Mouse (Mus musculus) embryonic facial prominence, embryonic 10.5 days (tissue): ENCODE measurements around the gene Tldc1. TPM values are rescaled to one million over a fixed set of nuclear protein-coding genes. Genes with fewer than 3 reads are reported as not detected.

Experiments used
- DNase-seq: peaks from one replicate; pipeline ENCODE4 v3.0.0-alpha.2; 2017; ENCODE audit warnings: low spot score
- H3K27ac ChIP-seq: fragments of 300-500 bp; sonication (generic); replicated peaks from 2 replicates; pipeline ENCODE4 v1.5.1; 2016; ENCODE audit warnings: mild to moderate bottlenecking
- H3K27me3 ChIP-seq: fragments of 300-500 bp; sonication (generic); replicated peaks from 2 replicates; pipeline ENCODE4 v1.6.1; 2016; ENCODE audit warnings: low read depth, mild to moderate bottlenecking; ENCODE audit not compliant: poor library complexity, severe bottlenecking
- H3K36me3 ChIP-seq: fragments of 300-500 bp; sonication (generic); replicated peaks from 2 replicates; pipeline ENCODE4 v1.6.1; 2016; ENCODE audit warnings: mild to moderate bottlenecking, moderate library complexity
- H3K4me1 ChIP-seq: fragments of 300-500 bp; sonication (generic); 2 replicates; pipeline ENCODE4 v1.6.1; 2016
- H3K4me3 ChIP-seq: fragments of 300-500 bp; sonication (generic); 2 replicates; pipeline ENCODE4 v1.5.1; 2016; ENCODE audit warnings: mild to moderate bottlenecking, moderate library complexity
- H3K9me3 ChIP-seq: fragments of 300-500 bp; sonication (generic); 2 replicates; pipeline ENCODE4 v1.6.1; 2016; ENCODE audit warnings: mild to moderate bottlenecking
- WGBS: fragments of 180-500 bp; shearing (Covaris S2); methylation state at CpG from one replicate; pipeline ENCODE4 v1.1.7; 2016; 5-methylcytosine and 5-hydroxymethylcytosine counted together
- polyA plus RNA-seq: library from polyadenylated mRNA; unstranded; fragments of >200 nt; fragmentation: Nextera tagmentation; extraction: Ambion mirVana; gene quantifications from 2 replicates; pipeline ENCODE4 v1.2.1, GENCODE M21; 2016

Gene Tldc1
- 12.8 and 14.5 TPM in 2 replicates for polyA plus RNA-seq

DNA sequence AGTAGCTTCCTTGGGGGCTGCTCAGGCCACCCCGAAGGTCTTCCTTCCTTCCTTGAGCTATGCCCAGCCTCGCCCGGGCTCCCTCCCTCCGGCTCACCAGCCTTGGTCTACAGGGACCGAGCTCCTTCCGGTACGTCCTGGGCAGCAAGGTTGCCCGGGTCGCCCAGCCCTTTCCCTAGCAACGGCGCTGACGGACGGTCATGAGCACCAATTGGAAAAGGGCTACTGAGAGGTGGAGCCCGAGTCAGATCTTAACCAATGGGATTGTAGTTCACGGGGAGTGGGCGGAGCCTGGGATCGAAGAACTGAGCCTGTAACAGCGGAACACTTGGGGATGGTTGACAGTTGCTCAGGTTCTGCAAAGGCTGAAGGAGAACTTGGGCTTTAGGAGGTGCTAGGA, at the start of gene Tldc1:
TSS of gene Tldc1 (minus strand) at position 154 of the 400 bp plus-strand sequence.
- DNase-seq = peak; percentile 99
- under 1% methylated on average over 18 of the region's 18 CpGs for WGBS
- no peaks in the 10 kb centered on the region for H3K27me3 ChIP-seq
- H3K9me3 ChIP-seq = no peaks in the 10 kb centered on the region
- H3K4me1 ChIP-seq = peaks cover 38% of the 10 kb centered on the region
- peak within 1 kb of the TSS; percentile 90 for H3K27ac ChIP-seq
- peak within 1 kb of the TSS; percentile 70 for H3K4me3 ChIP-seq
- no peaks in the 10 kb centered on the region for H3K36me3 ChIP-seq

DNA sequence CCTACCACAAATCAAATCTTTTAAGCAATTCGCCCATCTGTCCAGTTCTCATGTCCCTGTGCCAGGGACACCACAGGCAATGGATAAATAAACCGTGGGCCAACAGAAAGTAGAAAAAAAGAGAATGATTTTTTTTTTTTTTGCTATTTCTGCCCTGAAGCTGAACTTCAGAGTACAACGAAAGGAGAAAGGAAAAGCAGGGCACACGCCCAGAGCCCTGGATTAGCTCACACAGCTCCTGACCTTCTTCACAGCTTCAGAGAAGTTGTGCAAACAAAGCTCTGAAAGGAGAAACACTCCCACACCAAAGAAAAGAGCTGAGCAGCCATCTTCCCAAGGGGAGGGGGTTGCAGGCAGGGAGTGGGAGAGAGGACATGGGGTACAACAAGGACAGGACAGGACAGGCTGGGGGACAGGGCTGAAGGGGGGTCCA, 49.5 kb upstream of the Tldc1 start:
- H3K36me3 ChIP-seq = peaks cover 8% of the 10 kb centered on the region
- peaks cover 86% of the 10 kb centered on the region for H3K4me1 ChIP-seq
- peak overlapping the region; percentile 32 for H3K27ac ChIP-seq
- WGBS = 49% methylated on average over 4 of the region's 4 CpGs
- DNase-seq = no peak
- H3K4me3 ChIP-seq = no peak overlapping the region
- no peaks in the 10 kb centered on the region for H3K27me3 ChIP-seq
- H3K9me3 ChIP-seq = no peaks in the 10 kb centered on the region

DNA sequence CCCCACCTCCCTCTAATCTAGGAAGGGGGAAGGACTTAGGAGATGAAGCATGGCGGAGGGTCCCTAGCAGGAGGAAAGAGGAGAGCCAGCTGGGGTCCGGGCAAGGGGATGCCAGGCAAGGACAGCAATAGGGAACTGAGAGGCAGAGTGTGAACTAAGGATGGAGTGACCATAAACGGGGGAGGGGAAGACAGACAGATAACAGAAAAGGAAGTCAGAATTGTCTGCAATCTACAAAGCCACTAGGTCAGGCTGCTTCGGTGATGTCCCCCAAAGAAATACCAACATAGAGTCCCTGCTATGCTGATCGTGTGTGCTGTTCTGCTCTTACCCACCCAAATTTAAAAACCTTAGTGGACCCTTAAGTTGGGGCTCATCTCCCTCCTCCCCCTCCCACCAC, 48.8 kb upstream of the Tldc1 start:
- H3K4me1 ChIP-seq = peaks cover 79% of the 10 kb centered on the region
- peaks cover 16% of the 10 kb centered on the region for H3K36me3 ChIP-seq
- WGBS = 83% methylated on average over 5 of the region's 5 CpGs
- H3K9me3 ChIP-seq = no peaks in the 10 kb centered on the region
- no peaks in the 10 kb centered on the region for H3K27me3 ChIP-seq
- DNase-seq = no peak
- H3K4me3 ChIP-seq = no peak overlapping the region
- H3K27ac ChIP-seq = peak overlapping the region; percentile 32; the same call in 1 of the 2 replicates

DNA sequence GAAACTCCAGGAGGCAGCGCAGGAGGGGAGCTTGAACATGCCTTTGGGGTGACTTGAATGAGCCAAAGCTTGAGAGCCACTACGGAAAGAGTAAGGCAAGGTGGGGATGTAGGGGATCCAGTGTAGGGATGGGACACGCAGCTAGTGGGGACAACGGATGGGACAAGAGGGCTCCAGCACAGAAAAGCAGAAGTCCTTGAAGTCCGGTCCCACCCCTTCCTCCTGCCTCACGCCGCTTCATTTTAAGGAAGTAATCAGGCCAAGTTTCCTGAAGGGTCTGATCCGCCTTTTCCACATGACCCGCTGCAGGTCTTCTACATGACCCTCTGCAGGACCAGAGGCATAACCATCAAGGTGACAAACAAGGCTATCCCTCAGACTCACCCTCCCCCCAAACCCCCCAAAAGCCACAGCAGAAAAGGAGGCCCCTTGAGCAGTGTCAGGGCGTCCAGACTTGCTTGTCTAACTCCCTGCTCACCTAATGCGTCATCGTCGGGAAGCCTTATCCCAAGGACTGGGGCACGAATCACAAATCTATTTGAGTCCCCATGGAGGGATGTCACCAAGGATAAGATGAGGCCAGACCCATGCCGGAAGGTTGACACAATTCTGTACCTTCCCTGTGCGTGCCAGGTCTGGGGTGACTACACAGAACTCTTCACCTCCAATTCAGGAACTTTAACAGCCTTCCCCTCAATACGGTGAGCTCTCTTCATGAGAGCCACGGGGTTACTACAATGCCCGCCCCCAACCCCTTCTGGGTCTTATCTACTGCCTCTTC, 47.9 kb upstream of the Tldc1 start:
- H3K9me3 ChIP-seq = no peaks in the 10 kb centered on the region
- no peak overlapping the region for H3K4me3 ChIP-seq
- 87% methylated on average over 19 of the region's 19 CpGs for WGBS
- H3K36me3 ChIP-seq = peaks cover 24% of the 10 kb centered on the region
- peak overlapping the region; percentile 10; the same call in 1 of the 2 replicates for H3K27ac ChIP-seq
- H3K27me3 ChIP-seq = no peaks in the 10 kb centered on the region
- no peak for DNase-seq
- peaks cover 70% of the 10 kb centered on the region for H3K4me1 ChIP-seq

DNA sequence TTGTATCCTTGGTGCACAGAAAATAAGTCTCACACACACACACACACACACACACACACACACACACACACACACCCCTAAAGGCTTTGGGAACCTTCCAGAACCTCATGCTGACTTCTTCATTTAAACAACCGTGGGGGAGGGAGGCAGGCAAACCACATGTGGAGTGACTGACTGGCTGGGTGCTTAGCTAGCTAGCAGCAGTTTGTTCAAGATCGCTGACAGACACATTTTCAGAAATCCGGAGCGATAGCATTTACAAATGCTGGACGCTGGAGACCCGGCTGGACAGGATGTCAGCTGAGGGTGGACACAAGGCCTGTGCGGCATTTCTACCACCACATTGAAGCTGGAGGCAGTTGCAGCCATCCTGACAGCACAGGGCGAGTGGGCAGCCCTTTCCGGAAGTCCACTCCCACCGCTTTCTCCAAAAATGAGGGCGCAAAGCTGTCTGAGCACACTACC, 46.6 kb upstream of the Tldc1 start:
- Histone ChIP-seq H3K9me3 (no peaks in the 10 kb centered on the region), H3K27ac (0 out of 2 replicates have a peak overlapping the region, but pooled peaks have one; percentile 10), H3K4me3 (no peak overlapping the region), H3K36me3 (peaks cover 32% of the 10 kb centered on the region), H3K4me1 (peaks cover 60% of the 10 kb centered on the region), H3K27me3 (no peaks in the 10 kb centered on the region)
- WGBS = 81% methylated on average over 11 of the region's 11 CpGs
- DNase-seq = no peak

DNA sequence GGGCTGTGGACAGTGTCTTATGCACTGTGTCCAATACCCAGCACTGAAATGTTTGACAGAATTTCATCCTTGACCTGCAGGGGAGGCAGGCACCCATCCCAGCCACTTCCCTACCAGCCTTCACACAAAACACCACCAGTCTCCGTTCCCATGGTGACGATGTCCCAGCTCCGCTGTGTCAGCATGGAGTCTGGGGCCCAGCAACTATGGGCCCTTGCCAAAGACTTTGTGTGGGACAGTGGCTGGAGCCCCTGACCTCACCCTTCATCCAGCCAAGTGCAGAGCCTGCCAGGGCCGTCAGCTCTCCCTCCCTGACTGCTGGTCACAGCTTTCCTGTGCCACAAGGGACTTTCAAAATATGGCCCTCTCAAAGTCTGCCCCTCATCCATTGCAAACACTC, 45.9 kb upstream of the Tldc1 start:
- H3K36me3 ChIP-seq = peaks cover 38% of the 10 kb centered on the region
- WGBS = 60% methylated on average over 4 of the region's 4 CpGs
- H3K4me1 ChIP-seq = peaks cover 59% of the 10 kb centered on the region
- no peak for DNase-seq
- no peaks in the 10 kb centered on the region for H3K9me3 ChIP-seq
- H3K4me3 ChIP-seq = no peak overlapping the region
- no peaks in the 10 kb centered on the region for H3K27me3 ChIP-seq
- H3K27ac ChIP-seq = no peak overlapping the region

DNA sequence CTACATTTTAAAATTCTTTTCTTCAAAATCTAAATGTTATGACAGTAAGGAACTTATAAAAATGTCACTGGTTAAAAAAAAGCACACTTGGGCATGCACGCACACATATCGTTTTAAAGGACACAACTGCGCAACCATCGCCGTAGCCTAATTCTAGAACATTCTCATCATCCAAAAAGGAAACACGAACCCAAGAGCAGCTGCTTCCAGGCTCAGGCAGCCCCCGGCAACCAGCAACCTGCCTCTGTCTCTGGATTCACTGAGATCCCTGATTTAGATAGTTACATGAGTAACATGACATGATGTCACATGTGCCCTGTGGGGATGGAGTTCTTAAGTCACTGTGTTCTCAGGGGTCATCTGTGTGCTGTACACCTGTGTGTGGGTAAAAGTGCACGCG, 45.1 kb upstream of the Tldc1 start:
- Histone ChIP-seq H3K9me3 (no peaks in the 10 kb centered on the region), H3K4me3 (no peak overlapping the region), H3K4me1 (peaks cover 57% of the 10 kb centered on the region), H3K27ac (no peak overlapping the region), H3K36me3 (peaks cover 45% of the 10 kb centered on the region), H3K27me3 (no peaks in the 10 kb centered on the region)
- WGBS = 93% methylated on average over 9 of the region's 9 CpGs
- no peak for DNase-seq

DNA sequence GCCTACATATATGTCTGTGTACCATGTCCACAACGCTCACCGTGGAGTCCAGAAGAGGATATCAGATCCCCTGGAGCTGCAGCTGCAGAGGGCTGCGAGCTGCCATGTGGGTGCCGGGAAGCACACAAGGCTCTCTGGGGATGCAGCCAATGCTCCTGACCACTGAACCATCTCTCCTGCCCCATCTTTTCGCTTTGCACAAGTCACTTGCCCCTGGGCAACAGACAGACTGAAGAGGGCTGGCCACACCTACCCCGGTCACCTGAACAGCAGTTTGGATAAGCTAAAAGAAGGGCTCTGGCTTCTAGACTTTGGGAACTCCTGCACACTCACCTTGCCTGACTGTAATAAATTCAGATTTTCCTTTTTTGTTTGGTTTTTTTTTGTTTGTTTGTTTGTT, 43.5 kb upstream of the Tldc1 start:
- WGBS = 95% methylated on average over 6 of the region's 6 CpGs
- no peak overlapping the region for H3K27ac ChIP-seq
- no peak overlapping the region for H3K4me3 ChIP-seq
- H3K9me3 ChIP-seq = no peaks in the 10 kb centered on the region
- peaks cover 57% of the 10 kb centered on the region for H3K4me1 ChIP-seq
- H3K36me3 ChIP-seq = peaks cover 49% of the 10 kb centered on the region
- H3K27me3 ChIP-seq = no peaks in the 10 kb centered on the region
- DNase-seq = no peak

DNA sequence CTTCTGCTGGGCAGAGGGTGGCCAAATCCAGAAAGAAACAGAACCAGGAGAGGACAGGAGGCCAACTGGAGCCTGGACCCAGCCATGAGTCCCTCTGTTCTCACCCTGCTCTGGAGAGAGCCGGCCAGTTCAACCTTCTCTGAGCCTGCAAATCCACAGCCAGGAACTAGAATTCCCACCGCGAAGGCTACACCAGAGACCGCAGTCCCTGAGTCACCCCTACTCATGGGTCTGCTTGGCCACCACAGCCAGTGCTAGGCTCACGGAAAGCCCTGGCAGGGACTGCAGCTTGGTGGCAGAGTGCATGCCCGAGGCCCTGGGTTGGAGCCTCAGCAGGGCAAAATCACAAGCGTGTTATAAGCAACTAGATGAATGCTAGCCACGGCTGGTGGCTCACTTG, 41.8 kb upstream of the Tldc1 start:
- H3K27me3 ChIP-seq = no peaks in the 10 kb centered on the region
- H3K9me3 ChIP-seq = no peaks in the 10 kb centered on the region
- no peak for DNase-seq
- WGBS = 89% methylated on average over 8 of the region's 8 CpGs
- H3K4me1 ChIP-seq = peaks cover 51% of the 10 kb centered on the region
- H3K36me3 ChIP-seq = peaks cover 66% of the 10 kb centered on the region
- H3K4me3 ChIP-seq = no peak overlapping the region
- H3K27ac ChIP-seq = peak overlapping the region; percentile 35; the same call in 1 of the 2 replicates

DNA sequence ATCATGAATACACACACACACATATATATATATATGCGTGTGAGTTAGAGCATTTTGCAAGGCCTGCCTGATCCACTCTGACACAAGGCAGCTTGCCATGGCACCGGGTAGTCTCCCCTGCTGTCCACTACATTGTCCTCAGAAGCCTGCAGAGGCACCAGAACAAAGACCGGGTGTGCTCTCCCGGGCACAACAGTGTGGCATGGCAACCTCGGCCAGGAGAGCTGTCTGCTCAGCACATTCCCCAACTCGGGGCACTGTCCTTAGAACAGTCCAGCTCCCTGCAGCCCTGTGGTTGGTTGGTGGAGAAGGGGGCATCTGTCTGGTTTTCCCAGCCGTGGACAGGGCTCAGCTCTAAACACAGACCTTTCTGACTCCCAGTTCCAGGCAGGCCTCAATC, 41.1 kb upstream of the Tldc1 start:
- 81% methylated on average over 7 of the region's 7 CpGs for WGBS
- Histone ChIP-seq H3K4me1 (peaks cover 50% of the 10 kb centered on the region), H3K36me3 (peaks cover 73% of the 10 kb centered on the region)

DNA sequence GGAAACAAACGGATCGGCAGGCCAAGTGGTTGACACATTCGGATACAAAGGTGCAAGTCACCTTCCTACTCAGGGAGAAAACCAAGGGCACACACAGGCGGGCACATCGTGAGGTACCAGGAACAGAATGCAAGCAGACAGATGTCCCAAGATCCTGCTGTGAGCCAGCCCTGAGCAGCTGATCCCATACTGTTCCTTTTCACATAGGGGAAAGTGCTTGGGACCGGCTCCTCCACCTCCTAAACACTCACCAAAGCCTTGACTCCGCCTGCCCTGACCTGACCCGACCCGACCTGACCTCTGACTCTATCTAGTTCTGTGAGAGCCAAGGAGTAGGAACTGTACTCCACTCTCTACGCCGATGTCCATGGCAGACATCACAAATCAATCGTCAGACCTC, 39.2 kb upstream of the Tldc1 start:
- H3K36me3 ChIP-seq = peaks cover 70% of the 10 kb centered on the region
- WGBS = 24% methylated on average over 12 of the region's 12 CpGs
- H3K9me3 ChIP-seq = no peaks in the 10 kb centered on the region
- H3K27me3 ChIP-seq = no peaks in the 10 kb centered on the region
- no peak for DNase-seq
- H3K4me1 ChIP-seq = peaks cover 63% of the 10 kb centered on the region
- H3K27ac ChIP-seq = no peak overlapping the region; the same call in 1 of the 2 replicates
- H3K4me3 ChIP-seq = no peak overlapping the region

More for the DNA sequence above, 41.1 kb upstream of the Tldc1 start:
- H3K9me3 ChIP-seq = no peaks in the 10 kb centered on the region
- H3K4me3 ChIP-seq = no peak overlapping the region
- peak overlapping the region; percentile 35; the same call in 1 of the 2 replicates for H3K27ac ChIP-seq
- no peaks in the 10 kb centered on the region for H3K27me3 ChIP-seq
- DNase-seq = no peak

DNA sequence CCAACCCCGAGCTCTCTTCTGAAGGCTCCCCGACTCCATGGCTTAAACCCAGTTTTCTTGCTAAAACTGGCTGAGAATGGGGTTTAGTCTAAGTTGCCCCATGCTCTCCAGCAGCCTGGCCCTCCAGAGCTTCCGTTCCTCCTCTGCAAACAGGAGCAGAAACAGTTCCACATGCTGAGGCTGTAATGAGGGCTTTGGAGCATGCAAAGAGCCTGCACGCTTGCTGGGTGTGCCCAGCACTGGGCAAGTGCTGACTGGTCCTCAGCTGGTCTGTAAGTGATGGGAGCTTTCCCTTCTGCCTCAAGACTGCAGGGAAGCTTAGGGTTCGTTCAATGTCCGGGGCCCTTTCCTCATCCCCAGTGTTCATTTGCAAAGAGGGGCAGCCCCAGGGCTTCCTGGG, 38.0 kb upstream of the Tldc1 start:
- 75% methylated on average over 6 of the region's 6 CpGs for WGBS

More for the DNA sequence above, 38.0 kb upstream of the Tldc1 start:
- no peaks in the 10 kb centered on the region for H3K27me3 ChIP-seq
- no peak for DNase-seq
- 0 out of 2 replicates have a peak overlapping the region, but pooled peaks have one; percentile 32 for H3K27ac ChIP-seq
- H3K36me3 ChIP-seq = peaks cover 58% of the 10 kb centered on the region
- no peaks in the 10 kb centered on the region for H3K9me3 ChIP-seq
- no peak overlapping the region for H3K4me3 ChIP-seq
- H3K4me1 ChIP-seq = peaks cover 76% of the 10 kb centered on the region
